In genomic region chr11:53140196-53140595, GRCm38 (mm10) we compare ENCODE assay signal across 21 mouse cellular contexts.
DNase-seq lines count a peak whose midpoint lies in the region; ATAC-seq lines count a peak whose summit lies in the region.
"Had no signal": no experiment of that assay in that cellular context is flagged by ENCODE, and none has a peak within 500 bp of the region (broad histone marks: within the 10 kb centered on the region; RNA-seq: fewer than 3 reads in every experiment).

No protein-coding gene starts in this region.

- no peak overlapping the region for H3K4me2 ChIP-seq in heart, embryonic 16.5 days (ENCODE audit: low read depth, low read length)
- no peak overlapping the region for H3K4me2 ChIP-seq in intestine, embryonic 16.5 days (ENCODE audit: low read depth, low read length)
- H3K4me2 ChIP-seq: embryonic facial prominence, embryonic 12.5 days; heart, embryonic 12.5 days; hindbrain, embryonic 13.5 days had no signal

- no peaks in the 10 kb centered on the region for H3K36me3 ChIP-seq in heart, embryonic 16.5 days (ENCODE audit: control insufficient read depth, insufficient read depth)
- H3K36me3 ChIP-seq in intestine, embryonic 16.5 days (ENCODE audit: control insufficient read depth, insufficient read depth, low read length) = no peaks in the 10 kb centered on the region
- H3K36me3 ChIP-seq: embryonic facial prominence, embryonic 12.5 days; G1E; heart, embryonic 12.5 days; hindbrain, embryonic 13.5 days had no signal

- 0 out of 2 replicates have a peak, but pooled peaks have one; percentile 60 for ATAC-seq in heart, embryonic 16.5 days (replicated peaks; ENCODE audit: extremely low read depth, insufficient read depth, low FRiP score)
- ATAC-seq in intestine, embryonic 16.5 days = peak; percentile 71
- ATAC-seq: CD4-positive, CD25-positive, alpha-beta regulatory T cell, adult 4 months had no signal

- no peak overlapping the region for H3K4me3 ChIP-seq in heart, embryonic 16.5 days (ENCODE audit: low read length)
- no peak overlapping the region for H3K4me3 ChIP-seq in intestine, embryonic 16.5 days (ENCODE audit: low read length)
- H3K4me3 ChIP-seq: embryonic facial prominence, embryonic 12.5 days; heart, embryonic 12.5 days; hindbrain, embryonic 13.5 days had no signal

- 72% methylated on average over 8 of the region's 8 CpGs for WGBS in heart, embryonic 16.5 days
- WGBS in intestine, embryonic 16.5 days = 72% methylated on average over 8 of the region's 8 CpGs

- intact Hi-C loops in gastrocnemius, postnatal 36 days (cut with DNase I) = no loop called here

- no peaks in the 10 kb centered on the region for H3K27me3 ChIP-seq in heart, embryonic 16.5 days (ENCODE audit: control insufficient read depth, insufficient read depth, low read length)
- H3K27me3 ChIP-seq in intestine, embryonic 16.5 days (replicated peaks; ENCODE audit: control insufficient read depth, insufficient read depth, low read length) = no peaks in the 10 kb centered on the region
- H3K27me3 ChIP-seq: heart, embryonic 12.5 days had no signal

- no peak overlapping the region for H3K27ac ChIP-seq in heart, embryonic 16.5 days (ENCODE audit: low read length)
- no peak overlapping the region for H3K27ac ChIP-seq in intestine, embryonic 16.5 days (ENCODE audit: low read length)
- H3K27ac ChIP-seq: embryonic facial prominence, embryonic 12.5 days; hindbrain, embryonic 13.5 days; hindbrain, postnatal 0 days had no signal

- no peak overlapping the region for H3K9ac ChIP-seq in heart, embryonic 16.5 days (ENCODE audit: low read length)
- no peak overlapping the region for H3K9ac ChIP-seq in intestine, embryonic 16.5 days (ENCODE audit: low read depth, low read length)
- H3K9ac ChIP-seq: embryonic facial prominence, embryonic 12.5 days; forebrain, postnatal 0 days; heart, embryonic 12.5 days; hindbrain, embryonic 13.5 days had no signal

- no peaks in the 10 kb centered on the region for H3K9me3 ChIP-seq in heart, embryonic 16.5 days (replicated peaks; ENCODE audit: control insufficient read depth, low read length)
- no peaks in the 10 kb centered on the region for H3K9me3 ChIP-seq in intestine, embryonic 16.5 days (ENCODE audit: control insufficient read depth, low read length)
- H3K9me3 ChIP-seq: embryonic facial prominence, embryonic 12.5 days; G1E; heart, embryonic 12.5 days; hindbrain, embryonic 13.5 days had no signal

- no peak for DNase-seq in heart, postnatal 4 days
- DNase-seq in urinary bladder, postnatal 14 days (ENCODE audit: low spot score) = peak; percentile 8
- no peak for DNase-seq in urinary bladder, postnatal 36 days (ENCODE audit: low spot score in 2 of 2)
- DNase-seq in lung, postnatal 4 days = no peak
- no peak for DNase-seq in gastrocnemius, postnatal 36 days
- DNase-seq: adrenal gland, adult 8-10 months; adrenal gland, postnatal 36 days; cerebellum, adult 9-10 months; embryo, embryonic 11 days; forebrain, postnatal 0 days; gastrocnemius, postnatal 14 days; heart, postnatal 36 days; kidney, adult 11 months had no signal

- H3K4me1 ChIP-seq in heart, embryonic 16.5 days (ENCODE audit: control insufficient read depth, insufficient read depth, low read length) = no peaks in the 10 kb centered on the region
- H3K4me1 ChIP-seq in intestine, embryonic 16.5 days (ENCODE audit: control insufficient read depth, insufficient read depth, low read length) = peaks cover 4% of the 10 kb centered on the region; the same call in 1 of the 2 replicates
- H3K4me1 ChIP-seq: heart, embryonic 12.5 days had no signal
